Mouse (Mus musculus) heart, adult 11 months (tissue): ENCODE measurements around the gene Supt5.

Experiments used
- DNase-seq: peaks from one replicate; pipeline ENCODE4 v3.0.0; 2022

Supt5 gene

DNA sequence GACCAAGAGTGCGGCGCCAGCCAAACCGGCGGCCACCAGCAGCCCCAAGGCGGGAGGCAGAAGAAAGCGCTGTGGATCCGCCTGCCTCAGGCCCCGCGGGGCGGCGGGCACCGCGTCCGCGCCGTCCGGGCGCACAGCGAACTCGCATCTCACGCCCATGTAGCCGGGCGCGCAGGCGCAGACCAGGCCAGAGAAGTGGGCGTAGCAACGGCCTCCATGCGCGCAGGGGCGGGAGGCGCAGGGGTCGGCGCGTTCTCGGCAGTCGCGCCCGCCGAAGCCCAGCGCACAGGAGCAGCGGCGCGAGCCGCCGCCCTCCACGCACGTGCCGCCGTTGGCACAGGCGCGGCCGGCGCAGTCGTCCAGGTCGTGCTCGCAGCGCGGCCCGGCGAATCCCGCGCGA is 44.1 kb downstream of the Supt5 start:
- DNase-seq, result no peak

DNA sequence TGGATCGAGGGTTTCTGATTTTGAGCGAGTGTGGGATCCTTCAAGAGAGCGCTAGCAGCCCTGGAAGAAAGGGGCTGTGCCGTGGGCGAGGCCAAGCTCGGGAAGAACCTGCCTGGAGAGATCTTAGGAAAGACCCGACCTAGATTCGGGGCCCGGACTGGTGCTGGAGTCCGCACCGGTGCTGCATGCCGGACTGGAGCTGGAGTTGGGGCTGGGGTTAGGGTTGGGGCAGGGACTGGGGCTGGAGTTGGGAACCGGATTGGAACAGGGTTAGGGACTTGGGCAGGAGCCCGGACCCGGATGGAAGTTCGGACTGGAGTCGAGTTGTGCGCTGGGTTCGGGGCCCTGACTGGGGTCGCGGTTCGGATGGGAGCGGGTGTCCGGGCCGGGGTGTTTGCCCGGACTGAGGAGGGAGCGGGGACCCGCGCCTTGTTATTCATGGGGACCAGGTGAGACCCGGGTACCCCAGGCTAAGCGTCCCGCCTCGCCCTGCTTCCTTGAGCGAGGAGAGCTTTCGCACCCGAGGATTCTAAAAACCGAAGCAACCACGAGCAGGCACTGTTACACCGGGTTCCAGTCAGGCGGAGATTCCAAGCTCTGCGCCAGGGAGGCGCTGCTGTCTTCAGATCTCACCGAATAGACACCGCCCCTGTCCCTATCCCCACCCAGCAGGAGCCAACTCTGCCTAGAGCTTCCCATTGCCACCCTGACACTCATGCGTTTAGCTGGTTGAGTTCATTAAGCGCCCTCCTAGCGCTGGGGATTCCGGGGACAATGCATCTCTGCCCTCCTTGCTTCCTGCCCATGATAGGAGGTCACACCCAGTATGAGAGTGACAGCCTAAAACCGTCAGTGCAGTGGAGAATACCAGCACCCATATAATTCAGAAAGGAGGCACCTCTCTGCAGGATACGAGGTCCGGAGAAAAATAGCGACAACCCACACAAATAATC is 47.6 kb downstream of the Supt5 start, which contains the start of gene Selenov:
Gene Selenov (minus strand): TSS at position 549 of the 953 bp plus-strand sequence.
- no peak for DNase-seq

DNA sequence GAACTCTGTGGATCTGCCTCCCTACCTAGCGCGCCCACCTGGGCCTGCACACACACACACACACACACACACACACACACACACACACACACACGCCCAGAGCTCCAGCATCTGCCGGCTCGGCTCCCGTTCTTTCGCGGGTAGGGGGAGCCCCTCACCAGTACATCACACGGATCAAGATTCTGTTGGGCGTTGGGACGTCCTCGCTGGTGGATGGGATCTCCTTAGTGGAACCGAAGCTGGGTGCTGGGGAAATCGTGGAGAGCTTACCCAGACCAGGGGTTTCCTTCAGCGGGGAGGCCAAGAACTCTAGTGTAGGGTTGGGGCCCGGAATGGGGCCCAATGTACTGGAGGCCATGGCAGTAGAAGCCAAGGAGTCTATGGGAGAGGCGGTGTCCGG is 48.4 kb downstream of the Supt5 start:
- DNase-seq, result no peak

DNA sequence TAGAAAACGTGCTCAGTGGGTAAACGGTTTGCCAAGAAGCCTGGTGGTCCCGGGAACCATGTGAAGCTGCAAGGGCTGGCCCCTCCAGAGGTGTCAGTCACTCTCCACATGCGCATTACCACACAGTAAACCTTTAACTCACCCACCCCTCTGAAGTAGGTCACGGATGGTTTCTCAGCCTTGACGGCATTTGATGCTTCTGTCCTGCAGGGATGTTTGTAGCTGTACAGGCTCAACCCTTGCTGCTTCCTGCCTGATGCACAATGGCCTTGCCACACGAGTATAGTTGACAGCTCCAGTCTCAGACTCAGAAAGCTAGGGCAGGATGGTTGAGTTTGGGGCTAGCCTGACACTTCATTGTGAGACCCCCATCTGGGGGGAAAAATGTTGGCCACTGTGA is 57.9 kb downstream of the Supt5 start:
- DNase-seq, result no peak

DNA sequence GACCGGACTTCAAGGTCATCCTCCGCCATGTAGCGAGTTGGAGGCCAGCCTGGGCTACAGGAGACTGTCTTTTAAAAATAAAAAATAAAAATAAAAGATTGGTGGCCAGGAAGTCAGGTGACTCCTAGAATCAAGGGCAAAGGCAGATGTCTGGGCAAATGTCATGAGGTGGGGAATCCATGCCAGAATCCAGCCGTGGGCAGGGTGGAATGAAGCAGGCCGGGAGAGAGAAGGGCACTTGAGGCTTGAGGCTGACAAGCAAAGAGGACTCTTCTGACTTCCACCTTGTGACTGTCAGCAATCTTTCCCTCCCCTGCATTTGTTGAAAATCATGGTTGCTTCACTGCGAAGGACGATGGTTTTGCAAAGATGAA is 60.3 kb downstream of the Supt5 start:
- DNase-seq, result no peak

DNA sequence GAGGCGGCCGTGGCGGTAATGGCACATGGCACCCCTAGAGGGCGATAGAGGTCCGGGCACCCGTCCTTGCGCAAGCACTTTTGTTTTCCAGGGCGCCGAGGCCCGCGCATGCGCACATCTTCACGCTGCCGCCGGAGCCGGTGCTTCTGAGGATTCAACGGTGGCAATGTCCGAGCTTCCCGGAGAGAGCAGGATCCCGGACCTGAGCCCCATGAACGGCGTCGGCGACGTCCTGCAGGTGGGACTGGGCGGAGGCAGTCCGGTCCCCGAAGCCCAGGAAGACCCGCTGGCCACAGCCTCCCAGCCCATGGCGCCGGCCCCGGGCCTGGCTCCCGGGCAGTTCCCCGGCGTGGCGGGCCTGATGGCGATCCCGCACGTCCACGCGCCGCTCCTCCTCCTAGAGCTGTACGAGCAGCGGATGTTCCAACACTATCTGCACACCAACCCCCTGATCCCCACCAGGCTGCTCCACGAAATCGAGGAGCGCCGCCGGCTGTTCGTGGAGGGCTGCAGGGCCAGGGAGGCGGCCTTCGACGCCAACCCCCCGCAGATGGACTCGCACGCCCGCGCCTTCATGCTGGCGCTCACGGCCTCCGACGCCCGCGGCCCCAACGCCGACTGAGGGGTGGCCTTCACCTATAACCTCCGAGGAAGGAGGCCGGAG is 60.8 kb downstream of the Supt5 start, which contains the start of gene Eid2b:
Gene Eid2b (plus strand): TSS at position 125 of the 664 bp plus-strand sequence.
- peak; percentile 99 for DNase-seq

DNA sequence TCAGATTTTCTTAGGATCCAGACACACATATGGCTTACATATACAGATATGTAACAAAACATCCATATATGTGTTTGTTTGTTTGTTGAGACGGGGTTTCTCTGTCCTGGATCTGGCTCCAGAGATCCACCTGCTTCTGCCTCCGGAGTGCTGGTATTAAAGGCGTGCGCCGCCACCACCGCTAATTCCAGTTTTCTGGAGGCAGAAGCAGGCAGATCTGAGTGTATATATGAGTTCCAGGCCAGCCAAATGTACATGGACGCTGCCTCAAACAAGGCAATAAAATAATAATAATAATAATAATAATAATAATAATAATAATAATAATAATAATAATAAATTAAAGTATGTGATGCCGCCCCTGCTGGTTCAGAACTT is 61.3 kb downstream of the Supt5 start:
- DNase-seq, result no peak

DNA sequence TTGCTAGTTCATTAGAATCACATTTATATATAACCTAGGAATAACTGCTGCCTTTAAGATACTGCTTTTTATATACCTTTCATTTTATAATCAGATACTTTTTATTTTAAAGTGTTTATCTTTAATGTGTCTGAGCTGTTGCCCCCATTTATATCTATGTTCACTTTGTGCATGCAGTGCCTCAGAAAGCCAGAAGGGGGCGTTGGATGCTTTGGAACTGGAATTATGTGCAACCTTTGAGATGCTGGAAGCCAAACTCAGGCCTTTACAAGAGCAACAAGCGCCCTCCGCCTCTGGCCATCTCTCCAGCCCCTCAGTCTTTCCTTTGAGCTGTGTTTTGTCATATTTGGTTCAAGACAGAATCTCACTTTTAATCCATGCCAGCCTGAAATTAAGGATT is 66.8 kb downstream of the Supt5 start:
- no peak for DNase-seq

DNA sequence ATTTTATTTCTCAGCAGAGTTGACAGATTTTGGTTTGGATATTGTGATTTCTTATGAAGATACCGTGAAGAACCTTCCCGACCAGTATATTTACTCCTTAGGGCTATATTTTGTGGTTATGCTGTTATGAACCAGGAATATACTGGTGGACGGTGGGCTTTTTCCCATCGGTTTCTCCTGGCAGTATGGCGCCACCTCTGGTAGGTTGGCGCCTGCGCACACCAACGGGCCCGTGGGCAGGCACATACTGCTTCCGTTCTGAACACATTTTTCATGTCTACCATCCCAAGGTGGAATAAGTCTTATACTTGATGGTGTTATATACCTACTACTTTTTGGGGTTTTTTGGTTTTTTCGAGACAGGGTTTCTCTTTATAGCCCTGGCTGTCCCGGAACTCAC is 69.2 kb downstream of the Supt5 start:
- no peak for DNase-seq

DNA sequence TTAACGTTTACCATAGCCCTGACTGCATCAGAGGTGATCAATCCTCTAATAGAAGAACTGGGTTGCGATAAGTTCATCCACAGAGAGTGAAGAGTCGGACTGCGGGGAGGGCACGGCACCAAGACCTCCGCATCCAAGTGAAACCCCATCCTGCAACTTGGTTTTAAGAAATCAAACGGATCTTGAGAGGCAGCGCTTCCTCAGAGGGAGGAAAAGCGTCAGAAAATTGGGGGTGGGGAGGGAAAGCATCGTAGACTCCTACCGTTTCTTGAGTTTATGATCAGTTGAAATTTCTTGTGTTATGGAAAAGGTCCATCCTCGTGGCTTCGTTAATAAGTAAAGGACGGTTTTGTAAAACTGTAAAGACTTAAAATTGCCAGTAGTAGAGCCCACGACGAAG is 70.0 kb downstream of the Supt5 start:
- DNase-seq, result no peak

DNA sequence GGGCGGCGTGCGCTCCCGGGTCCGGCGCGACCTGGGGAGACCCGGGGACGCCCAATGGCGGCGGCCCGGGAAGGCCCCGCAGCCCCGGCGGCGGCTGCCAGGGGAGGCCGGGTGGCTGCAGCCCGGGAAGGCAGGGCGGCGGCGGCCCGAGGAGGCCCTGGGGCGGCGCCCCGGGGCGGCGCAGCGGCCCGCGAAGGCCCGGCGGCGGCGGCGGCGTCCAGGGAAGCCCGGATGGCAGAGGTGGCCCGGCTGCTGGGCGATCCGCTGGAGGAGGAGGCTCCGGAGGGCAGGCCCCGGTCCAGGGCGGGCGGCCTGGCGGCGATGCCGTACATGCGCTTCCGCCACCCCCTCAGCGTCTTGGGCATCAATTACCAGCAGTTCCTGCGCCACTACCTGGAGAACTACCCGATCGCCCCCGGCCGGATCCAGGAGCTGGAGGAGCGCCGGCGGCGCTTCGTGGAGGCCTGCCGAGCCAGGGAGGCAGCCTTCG is 70.5 kb downstream of the Supt5 start:
- peak; percentile 96 for DNase-seq

DNA sequence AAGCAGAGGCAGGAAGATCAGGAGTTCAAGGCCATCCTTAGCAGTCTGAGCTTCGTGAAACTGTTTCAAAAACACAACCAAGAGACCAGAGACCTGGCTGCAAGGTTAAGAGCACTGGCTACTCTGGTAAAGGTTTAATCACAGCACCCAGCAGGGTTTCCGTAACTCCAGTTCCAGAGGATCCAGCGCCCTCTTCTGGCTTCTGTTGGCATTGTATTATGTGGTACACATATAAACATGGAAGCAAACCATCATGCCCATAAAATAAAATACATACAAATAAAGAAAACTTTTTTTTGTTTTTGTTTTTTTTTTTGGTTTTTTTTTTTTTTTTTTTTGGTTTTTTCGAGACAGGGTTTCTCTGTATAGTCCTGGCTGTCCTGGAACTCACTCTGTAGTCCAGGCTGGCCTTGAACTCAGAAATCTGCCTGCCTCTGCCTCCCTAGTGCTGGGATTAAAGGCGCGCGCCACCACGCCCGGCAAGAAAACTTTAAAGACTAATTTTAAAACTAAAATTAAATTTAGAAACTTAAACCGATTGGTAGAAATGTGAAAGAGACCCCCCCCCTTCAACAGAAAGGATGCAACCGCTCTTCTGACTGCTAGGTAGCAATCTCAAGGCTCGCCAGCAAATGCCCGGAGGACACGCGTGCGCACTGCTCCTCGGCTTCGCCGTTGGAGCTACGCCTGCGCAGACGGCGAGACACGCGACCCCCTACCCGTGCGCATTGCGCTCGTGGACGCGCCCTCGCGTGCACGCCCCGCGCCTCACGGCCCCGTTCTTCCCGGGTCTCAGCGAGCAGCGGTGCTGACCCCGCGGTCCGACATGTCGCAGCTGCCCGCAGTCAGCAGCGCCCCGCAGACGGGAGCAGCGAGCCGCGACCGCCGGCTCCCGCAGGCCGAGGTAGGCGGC is 71.2 kb downstream of the Supt5 start, which contains the start of gene Eid2:
Gene Eid2 (plus strand): TSS at position 753 of the 913 bp plus-strand sequence.
- DNase-seq, result peak; percentile 99

DNA sequence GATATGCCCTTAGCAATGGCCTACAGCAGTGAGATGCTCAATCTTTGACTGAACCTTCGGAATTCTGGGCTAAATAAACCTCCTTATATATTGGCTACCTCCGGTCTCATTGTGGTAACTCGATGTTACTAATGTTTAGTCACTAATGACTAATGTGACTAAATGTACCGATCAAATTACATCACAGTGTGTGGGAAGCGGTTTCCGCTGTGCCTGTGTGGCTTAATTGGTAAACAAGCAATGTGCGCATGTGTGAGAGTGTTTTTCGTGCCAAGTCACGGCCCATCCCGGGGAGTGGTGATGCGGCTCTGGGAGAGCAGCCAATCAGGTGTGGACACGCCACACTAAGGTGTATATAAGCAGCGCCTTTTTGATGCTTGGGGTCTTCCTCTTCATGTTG is 73.2 kb downstream of the Supt5 start:
- no peak for DNase-seq
